Mouse (Mus musculus) testis, postnatal 10 days (tissue): ENCODE measurements around the gene Ube2l3.
"Not testable (repeated sequence)": the region's sequence is repeated elsewhere in the genome, so short reads cannot be mapped to it uniquely, and the experiment has no call there.

Source experiments
- DNase-seq: peaks from one replicate; pipeline ENCODE4 v3.0.0; 2021; ENCODE audit warnings: low spot score

Gene Ube2l3

GRCm38 (mm10) chr16:17208389-17209361 is 6.2 kb upstream of the Ube2l3 start, which contains the start of gene Rimbp3:
TSS of gene Rimbp3 (plus strand) at chr16:17208603.
- peak; percentile 89 for DNase-seq

GRCm38 (mm10) chr16:17204990-17205389 is 2.5 kb upstream of the Ube2l3 start:
- no peak for DNase-seq

- no peak for DNase-seq
These were observed 472 bp downstream of the Ube2l3 start for GRCm38 (mm10) chr16:17201977-17202376.

GRCm38 (mm10) chr16:17200953-17201707 is 1.3 kb downstream of the Ube2l3 start:
- peak; percentile 90 for DNase-seq

GRCm38 (mm10) chr16:17200121-17200952 is 2.1 kb downstream of the Ube2l3 start:
- DNase-seq: no peak

GRCm38 (mm10) chr16:17193823-17194222 is 8.6 kb downstream of the Ube2l3 start:
- DNase-seq: no peak

- DNase-seq: no peak
These were observed 17.0 kb downstream of the Ube2l3 start for GRCm38 (mm10) chr16:17185475-17185874.

- DNase-seq: no peak
These were observed 19.4 kb downstream of the Ube2l3 start for GRCm38 (mm10) chr16:17183003-17183402.

- no peak for DNase-seq
These were observed 20.3 kb downstream of the Ube2l3 start for GRCm38 (mm10) chr16:17182136-17182535.

GRCm38 (mm10) chr16:17181382-17181781 is 21.1 kb downstream of the Ube2l3 start:
- no peak for DNase-seq

GRCm38 (mm10) chr16:17179706-17180105 is 22.7 kb downstream of the Ube2l3 start:
- DNase-seq: no peak

- DNase-seq: no peak
These were observed 24.8 kb downstream of the Ube2l3 start for GRCm38 (mm10) chr16:17177623-17178170.

GRCm38 (mm10) chr16:17175765-17176164 is 26.7 kb downstream of the Ube2l3 start:
- DNase-seq: no peak

GRCm38 (mm10) chr16:17168049-17168448 is 34.4 kb downstream of the Ube2l3 start:
- DNase-seq: no peak

GRCm38 (mm10) chr16:17167179-17167578 is 35.3 kb downstream of the Ube2l3 start:
- no peak for DNase-seq

GRCm38 (mm10) chr16:17165478-17165877 is 37.0 kb downstream of the Ube2l3 start:
- DNase-seq: not testable (repeated sequence)

- no peak for DNase-seq
These were observed 48.1 kb downstream of the Ube2l3 start for GRCm38 (mm10) chr16:17154346-17154745.

GRCm38 (mm10) chr16:17151874-17152273 is 50.6 kb downstream of the Ube2l3 start:
- DNase-seq: no peak

GRCm38 (mm10) chr16:17150520-17151258 is 51.8 kb downstream of the Ube2l3 start:
- DNase-seq: no peak

GRCm38 (mm10) chr16:17148084-17148483 is 54.4 kb downstream of the Ube2l3 start:
- DNase-seq: peak; percentile 64

- peak; percentile 49 for DNase-seq
These were observed 55.0 kb downstream of the Ube2l3 start for GRCm38 (mm10) chr16:17147391-17147929.
